Mouse (Mus musculus): ENCODE measurements around the gene Trp73. TPM values are rescaled to one million over a fixed set of nuclear protein-coding genes. Genes with fewer than 3 reads are reported as not detected.
A peak's percentile ranks its signal among the peaks of the same experiment; 100 is the strongest.

The Trp73 gene
- total RNA-seq, 1 experiment: 2.6 TPM

DNA sequence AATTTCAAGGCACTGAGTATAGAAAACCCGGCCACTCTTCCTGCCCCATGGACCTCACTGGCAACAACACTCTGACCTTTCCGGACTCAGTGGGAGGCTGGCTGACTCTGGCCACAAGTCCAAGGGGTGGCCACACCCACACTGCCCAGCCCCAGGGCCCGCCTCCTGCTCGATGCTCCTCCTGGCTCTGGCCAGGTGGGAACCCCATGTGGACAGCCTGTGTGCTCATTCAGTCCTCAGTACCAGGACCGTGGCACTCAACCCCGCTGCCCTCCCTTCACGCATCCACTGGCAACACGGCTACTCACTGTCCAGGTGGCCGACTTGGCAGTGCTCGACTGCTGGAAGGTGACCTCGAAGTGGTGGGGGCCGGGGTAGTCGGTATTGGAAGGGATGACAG lies 59.0 kb downstream of the Trp73 start:
- Histone ChIP-seq H3K4me3 (ENCODE audit: insufficient read depth in 1 of 2, low read depth in 1 of 2, low read length in 2 of 2, poor library complexity in 1 of 2, severe bottlenecking in 1 of 2) (peak overlapping the region; percentile 51 to 61), H3K9me3 (ENCODE audit: control insufficient read depth, insufficient read depth, low read depth, low read length) (no peaks in the 10 kb centered on the region), H3K27ac (ENCODE audit: insufficient read depth, low read depth, low read length, poor library complexity, severe bottlenecking) (no peak overlapping the region), H3K4me1 (ENCODE audit: control insufficient read depth in 2 of 2, insufficient read depth in 2 of 2, low read length in 2 of 2, poor library complexity in 1 of 2) (peaks cover 6 to 19% of the 10 kb centered on the region in 2 experiments), H3K36me3 (ENCODE audit: control insufficient read depth, insufficient read depth, low read length, poor library complexity, severe bottlenecking) (no peaks in the 10 kb centered on the region), H3K9ac (ENCODE audit: insufficient read depth, low read depth, low read length, poor library complexity, severe bottlenecking) (peak overlapping the region; percentile 3; the same call in 1 of the 2 replicates)
- DNase-seq (ENCODE audit: low read depth, low spot score): no peak
- in situ Hi-C loops (cut with MboI; ENCODE audit: low sequenced_read_pairs in 2 of 2, unreplicated experiment in 2 of 2): no loop called here
- no peak for TF ChIP-seq ZC3H11A (IDR thresholded peaks at IDR 0.05; ENCODE audit: borderline replicate concordance, low read depth, low read length)
- no peak for TF ChIP-seq HCFC1 (IDR thresholded peaks at IDR 0.05; ENCODE audit: borderline replicate concordance, insufficient read depth, low read length)
- TF ChIP-seq ZNF384 (IDR thresholded peaks at IDR 0.05; ENCODE audit: low read depth, low read length): no peak
- TF ChIP-seq MAFK (IDR thresholded peaks at IDR 0.05; ENCODE audit: insufficient read depth, low read depth, low read length): no peak
- no peak for TF ChIP-seq CHD2 (IDR thresholded peaks at IDR 0.05; ENCODE audit: low read depth, low read length)

DNA sequence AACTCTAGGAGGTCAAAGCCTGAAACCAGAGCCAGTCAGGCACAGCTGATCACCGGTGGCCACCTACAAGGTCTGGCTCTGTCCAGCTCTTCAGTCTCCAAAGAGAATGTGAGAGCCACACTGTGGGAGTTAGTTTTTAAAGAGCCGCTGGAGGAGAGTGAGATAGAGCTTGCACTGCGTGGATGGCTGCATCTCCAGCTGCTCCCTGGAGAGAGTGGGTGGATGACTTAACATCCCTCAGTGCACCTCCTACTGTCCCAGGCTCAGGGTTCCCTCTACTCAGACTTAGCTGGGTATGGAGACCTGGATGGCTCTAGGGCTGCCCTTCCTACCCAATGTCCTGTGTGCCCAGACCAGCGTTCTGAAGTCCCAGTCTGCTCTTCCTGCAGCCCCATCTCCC lies 59.8 kb downstream of the Trp73 start:
- no peak overlapping the region for H3K27ac ChIP-seq (ENCODE audit: insufficient read depth, low read depth, low read length, poor library complexity, severe bottlenecking)
- no peak overlapping the region for H3K4me3 ChIP-seq (ENCODE audit: insufficient read depth in 1 of 2, low read depth in 1 of 2, low read length in 2 of 2, poor library complexity in 1 of 2, severe bottlenecking in 1 of 2)
- no peak overlapping the region for H3K9ac ChIP-seq (ENCODE audit: insufficient read depth, low read depth, low read length, poor library complexity, severe bottlenecking)
- H3K36me3 ChIP-seq (ENCODE audit: control insufficient read depth, insufficient read depth, low read length, poor library complexity, severe bottlenecking): no peaks in the 10 kb centered on the region
- TF ChIP-seq ZNF384 (IDR thresholded peaks at IDR 0.05; ENCODE audit: low read depth, low read length): no peak
- TF ChIP-seq ZC3H11A (IDR thresholded peaks at IDR 0.05; ENCODE audit: borderline replicate concordance, low read depth, low read length): no peak
- TF ChIP-seq CHD2 (IDR thresholded peaks at IDR 0.05; ENCODE audit: low read depth, low read length): no peak
- TF ChIP-seq MAFK (IDR thresholded peaks at IDR 0.05; ENCODE audit: insufficient read depth, low read depth, low read length): no peak
- no peak for TF ChIP-seq HCFC1 (IDR thresholded peaks at IDR 0.05; ENCODE audit: borderline replicate concordance, insufficient read depth, low read length)
- in situ Hi-C loops (cut with MboI; ENCODE audit: low sequenced_read_pairs in 2 of 2, unreplicated experiment in 2 of 2): no loop called here
- no peaks in the 10 kb centered on the region for H3K9me3 ChIP-seq (ENCODE audit: control insufficient read depth, insufficient read depth, low read depth, low read length)
- no peak for DNase-seq (ENCODE audit: low read depth, low spot score)
- H3K4me1 ChIP-seq (ENCODE audit: control insufficient read depth in 2 of 2, insufficient read depth in 2 of 2, low read length in 2 of 2, poor library complexity in 1 of 2): peaks cover 6 to 19% of the 10 kb centered on the region in 2 experiments

DNA sequence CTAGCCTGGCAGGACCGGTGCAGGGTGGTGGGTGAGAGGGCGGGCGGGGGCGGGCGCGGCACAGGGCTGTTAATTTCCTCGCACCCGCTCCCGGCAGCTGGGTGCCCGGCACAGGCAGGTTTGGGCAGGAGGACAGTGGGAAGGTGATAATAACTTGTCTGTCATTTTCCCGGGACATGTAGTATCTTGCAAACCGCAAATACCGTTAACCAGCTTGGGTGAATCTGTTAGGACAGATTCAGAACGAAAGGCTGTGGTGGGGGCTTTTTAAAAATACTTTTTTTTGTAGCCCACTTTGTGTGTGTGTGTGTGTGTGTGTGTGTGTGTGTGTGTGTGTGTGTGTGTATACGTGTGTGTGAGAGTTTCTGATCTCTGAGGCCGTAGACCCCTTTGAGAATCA lies 68.1 kb downstream of the Trp73 start:
- TF ChIP-seq ZC3H11A (IDR thresholded peaks at IDR 0.05; ENCODE audit: borderline replicate concordance, low read depth, low read length) (no peak), ZNF384 (IDR thresholded peaks at IDR 0.05; ENCODE audit: low read depth, low read length) (no peak), HCFC1 (IDR thresholded peaks at IDR 0.05; ENCODE audit: borderline replicate concordance, insufficient read depth, low read length) (no peak), MAFK (IDR thresholded peaks at IDR 0.05; ENCODE audit: insufficient read depth, low read depth, low read length) (no peak), CHD2 (IDR thresholded peaks at IDR 0.05; ENCODE audit: low read depth, low read length) (no peak)
- in situ Hi-C loops (cut with MboI; ENCODE audit: low sequenced_read_pairs in 2 of 2, unreplicated experiment in 2 of 2): no loop called here

DNA sequence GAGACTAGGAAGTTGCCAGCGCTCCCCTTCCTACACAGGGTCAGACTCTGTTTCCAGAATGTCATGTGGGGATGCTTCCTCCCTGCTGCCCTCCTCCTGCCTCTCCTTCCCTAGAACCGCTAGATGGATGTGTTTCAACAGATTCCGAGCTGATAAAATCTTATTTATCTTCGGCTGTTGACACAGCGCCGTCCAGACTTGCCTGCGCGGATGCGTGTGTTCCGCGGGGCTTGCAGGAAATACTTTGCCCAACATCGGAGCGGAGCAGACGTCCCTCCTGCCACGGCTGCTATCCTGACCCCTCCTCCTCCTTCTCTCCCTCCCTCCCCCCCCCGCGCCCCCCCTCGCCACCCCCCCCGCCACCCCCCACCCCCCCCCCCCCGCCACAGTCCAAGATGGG lies 68.5 kb downstream of the Trp73 start:
- no peaks in the 10 kb centered on the region for H3K9me3 ChIP-seq (ENCODE audit: control insufficient read depth, insufficient read depth, low read depth, low read length)
- H3K27ac ChIP-seq (ENCODE audit: insufficient read depth, low read depth, low read length, poor library complexity, severe bottlenecking): no peak overlapping the region
- no peak for DNase-seq (ENCODE audit: low read depth, low spot score)
- no peak overlapping the region for H3K9ac ChIP-seq (ENCODE audit: insufficient read depth, low read depth, low read length, poor library complexity, severe bottlenecking)
- H3K4me1 ChIP-seq (ENCODE audit: control insufficient read depth in 2 of 2, insufficient read depth in 2 of 2, low read length in 2 of 2, poor library complexity in 1 of 2): peaks cover 0 to 10% of the 10 kb centered on the region in 2 experiments; a peak in 2 of 4 replicates
- no peak for TF ChIP-seq ZNF384 (IDR thresholded peaks at IDR 0.05; ENCODE audit: low read depth, low read length)
- no peak for TF ChIP-seq ZC3H11A (IDR thresholded peaks at IDR 0.05; ENCODE audit: borderline replicate concordance, low read depth, low read length)
- no peak for TF ChIP-seq HCFC1 (IDR thresholded peaks at IDR 0.05; ENCODE audit: borderline replicate concordance, insufficient read depth, low read length)
- TF ChIP-seq CHD2 (IDR thresholded peaks at IDR 0.05; ENCODE audit: low read depth, low read length): no peak
- TF ChIP-seq MAFK (IDR thresholded peaks at IDR 0.05; ENCODE audit: insufficient read depth, low read depth, low read length): no peak
- no peaks in the 10 kb centered on the region for H3K36me3 ChIP-seq (ENCODE audit: control insufficient read depth, insufficient read depth, low read length, poor library complexity, severe bottlenecking)
- peak overlapping the region in 1 of 2 experiments; percentile 5; a peak in 1 of 4 replicates for H3K4me3 ChIP-seq (ENCODE audit: insufficient read depth in 1 of 2, low read depth in 1 of 2, low read length in 2 of 2, poor library complexity in 1 of 2, severe bottlenecking in 1 of 2)
- in situ Hi-C loops (cut with MboI; ENCODE audit: low sequenced_read_pairs in 2 of 2, unreplicated experiment in 2 of 2): no loop called here

More for the DNA sequence above, 68.1 kb downstream of the Trp73 start:
- Histone ChIP-seq H3K9me3 (ENCODE audit: control insufficient read depth, insufficient read depth, low read depth, low read length) (no peaks in the 10 kb centered on the region), H3K4me1 (ENCODE audit: control insufficient read depth in 2 of 2, insufficient read depth in 2 of 2, low read length in 2 of 2, poor library complexity in 1 of 2) (peaks cover 0 to 10% of the 10 kb centered on the region in 2 experiments; a peak in 2 of 4 replicates), H3K27ac (ENCODE audit: insufficient read depth, low read depth, low read length, poor library complexity, severe bottlenecking) (no peak overlapping the region), H3K36me3 (ENCODE audit: control insufficient read depth, insufficient read depth, low read length, poor library complexity, severe bottlenecking) (no peaks in the 10 kb centered on the region), H3K4me3 (ENCODE audit: insufficient read depth in 1 of 2, low read depth in 1 of 2, low read length in 2 of 2, poor library complexity in 1 of 2, severe bottlenecking in 1 of 2) (no peak overlapping the region), H3K9ac (ENCODE audit: insufficient read depth, low read depth, low read length, poor library complexity, severe bottlenecking) (no peak overlapping the region)
- DNase-seq (ENCODE audit: low read depth, low spot score): no peak
